Mouse (Mus musculus) G1E (cell line): ENCODE data around the gene Tgfbr3.

Source experiments
- CTCF ChIP-seq: IDR thresholded peaks from 2 replicates; pipeline ENCODE4 v1.5.1; 2012; ENCODE audit warnings: low read depth, low read length, inconsistent platforms, mixed read lengths
- GATA1 ChIP-seq: IDR thresholded peaks from 2 replicates; pipeline ENCODE4 v1.6.1; 2012; ENCODE audit warnings: borderline replicate concordance, low read length, inconsistent platforms, mixed read lengths
- GATA2 ChIP-seq: IDR thresholded peaks from 2 replicates; pipeline ENCODE4 v1.6.1; 2012; ENCODE audit warnings: low read depth, low read length, inconsistent platforms, borderline replicate concordance
- POLR2AphosphoS5 ChIP-seq: IDR thresholded peaks from 2 replicates; pipeline ENCODE4 v1.6.1; 2012; ENCODE audit warnings: low read depth, low read length, inconsistent platforms; ENCODE audit not compliant: insufficient replicate concordance

- TF ChIP-seq CTCF (no peak), GATA1 (no peak), POLR2AphosphoS5 (no peak), GATA2 (no peak)
Observed at GRCm38 (mm10) chr5:107059514-107059913, 229.9 kb downstream of the Tgfbr3 start.
